Mouse (Mus musculus) natural killer cell, adult 2 months (primary cell): ENCODE measurements around the gene Dnase1l3.

Source experiments
- DNase-seq, 2 experiments: peaks; one replicate each; pipeline ENCODE4 v3.0.0; 2022; ENCODE audit warnings: low spot score in 2 of 2

The Dnase1l3 gene

GRCm38 (mm10) chr14:7937052-7937630 lies 57.2 kb downstream of the Dnase1l3 start:
- DNase-seq: no peak

- no peak for DNase-seq
These were observed 60.2 kb downstream of the Dnase1l3 start for GRCm38 (mm10) chr14:7934166-7934565.

- DNase-seq: no peak
These were observed 62.2 kb downstream of the Dnase1l3 start for GRCm38 (mm10) chr14:7932151-7932550.

GRCm38 (mm10) chr14:7929029-7929428 lies 65.3 kb downstream of the Dnase1l3 start:
- no peak for DNase-seq

- DNase-seq: no peak
These were observed 66.0 kb downstream of the Dnase1l3 start for GRCm38 (mm10) chr14:7928362-7928761.

- no peak for DNase-seq
These were observed 70.7 kb downstream of the Dnase1l3 start for GRCm38 (mm10) chr14:7923635-7924034.

- DNase-seq: no peak
These were observed 72.9 kb downstream of the Dnase1l3 start for GRCm38 (mm10) chr14:7921459-7921858.

- no peak for DNase-seq
These were observed 74.5 kb downstream of the Dnase1l3 start for GRCm38 (mm10) chr14:7919921-7920320.

- DNase-seq: no peak
These were observed 75.1 kb downstream of the Dnase1l3 start for GRCm38 (mm10) chr14:7919309-7919708.

GRCm38 (mm10) chr14:7918150-7918991 lies 76.0 kb downstream of the Dnase1l3 start:
- no peak for DNase-seq
